Mouse (Mus musculus): Measurements from ENCODE around the gene Apbb1ip.
A peak's percentile ranks its signal among the peaks of the same experiment; 100 is the strongest.

The Apbb1ip gene

GRCm38 (mm10) chr2:22775213-22775612 lies 1.3 kb downstream of the Apbb1ip start:
- no peak for DNase-seq (ENCODE audit: low spot score in 2 of 2)

- DNase-seq (ENCODE audit: low spot score in 2 of 2), result no peak
Observed at GRCm38 (mm10) chr2:22775681-22776080, 1.8 kb downstream of the Apbb1ip start.

GRCm38 (mm10) chr2:22776568-22777230 lies 2.8 kb downstream of the Apbb1ip start:
- no peak for DNase-seq (ENCODE audit: low spot score in 2 of 2)

- no peak for DNase-seq (ENCODE audit: low spot score in 2 of 2)
Observed at GRCm38 (mm10) chr2:22777757-22778156, 3.9 kb downstream of the Apbb1ip start.

- no peak for DNase-seq (ENCODE audit: low spot score in 2 of 2)
Observed at GRCm38 (mm10) chr2:22780884-22781283, 7.0 kb downstream of the Apbb1ip start.

- DNase-seq (ENCODE audit: low spot score in 2 of 2), result no peak
Observed at GRCm38 (mm10) chr2:22781387-22782009, 7.6 kb downstream of the Apbb1ip start.

GRCm38 (mm10) chr2:22782057-22782456 lies 8.2 kb downstream of the Apbb1ip start:
- no peak for DNase-seq (ENCODE audit: low spot score in 2 of 2)

GRCm38 (mm10) chr2:22783137-22783638 lies 9.3 kb downstream of the Apbb1ip start:
- DNase-seq (ENCODE audit: low spot score in 2 of 2), result no peak

GRCm38 (mm10) chr2:22784186-22784585 lies 10.3 kb downstream of the Apbb1ip start:
- DNase-seq (ENCODE audit: low spot score in 2 of 2), result no peak

- DNase-seq (ENCODE audit: low spot score in 2 of 2), result no peak
Observed at GRCm38 (mm10) chr2:22784771-22785170, 10.9 kb downstream of the Apbb1ip start.

- no peak for DNase-seq (ENCODE audit: low spot score in 2 of 2)
Observed at GRCm38 (mm10) chr2:22788658-22789057, 14.8 kb downstream of the Apbb1ip start.

GRCm38 (mm10) chr2:22789576-22789975 lies 15.7 kb downstream of the Apbb1ip start:
- no peak for DNase-seq (ENCODE audit: low spot score in 2 of 2)

- no peak for DNase-seq (ENCODE audit: low spot score in 2 of 2)
Observed at GRCm38 (mm10) chr2:22790435-22790834, 16.5 kb downstream of the Apbb1ip start.

GRCm38 (mm10) chr2:22795087-22795486 lies 21.2 kb downstream of the Apbb1ip start:
- no peak for DNase-seq (ENCODE audit: low spot score in 2 of 2)

- no peak for DNase-seq (ENCODE audit: low spot score in 2 of 2)
Observed at GRCm38 (mm10) chr2:22796487-22796886, 22.6 kb downstream of the Apbb1ip start.

GRCm38 (mm10) chr2:22799430-22800041 lies 25.6 kb downstream of the Apbb1ip start:
- DNase-seq (ENCODE audit: low spot score in 2 of 2), result no peak

GRCm38 (mm10) chr2:22805589-22805988 lies 31.7 kb downstream of the Apbb1ip start:
- DNase-seq (ENCODE audit: low spot score in 2 of 2), result no peak

GRCm38 (mm10) chr2:22806576-22806975 lies 32.7 kb downstream of the Apbb1ip start:
- DNase-seq (ENCODE audit: low spot score in 2 of 2), result no peak

- no peak for DNase-seq (ENCODE audit: low spot score in 2 of 2)
Observed at GRCm38 (mm10) chr2:22807312-22807711, 33.4 kb downstream of the Apbb1ip start.

- DNase-seq (ENCODE audit: low spot score in 2 of 2), result peak in 1 of 2 experiments; percentile 33
Observed at GRCm38 (mm10) chr2:22810851-22811250, 37.0 kb downstream of the Apbb1ip start.

- DNase-seq (ENCODE audit: low spot score in 2 of 2), result no peak
Observed at GRCm38 (mm10) chr2:22811466-22811865, 37.6 kb downstream of the Apbb1ip start.

- no peak for DNase-seq (ENCODE audit: low spot score in 2 of 2)
Observed at GRCm38 (mm10) chr2:22813921-22814320, 40.0 kb downstream of the Apbb1ip start.

- no peak for DNase-seq (ENCODE audit: low spot score in 2 of 2)
Observed at GRCm38 (mm10) chr2:22815674-22816073, 41.8 kb downstream of the Apbb1ip start.
